Comparison of ENCODE assay signal across 10 mouse cellular contexts in the genomic region with DNA sequence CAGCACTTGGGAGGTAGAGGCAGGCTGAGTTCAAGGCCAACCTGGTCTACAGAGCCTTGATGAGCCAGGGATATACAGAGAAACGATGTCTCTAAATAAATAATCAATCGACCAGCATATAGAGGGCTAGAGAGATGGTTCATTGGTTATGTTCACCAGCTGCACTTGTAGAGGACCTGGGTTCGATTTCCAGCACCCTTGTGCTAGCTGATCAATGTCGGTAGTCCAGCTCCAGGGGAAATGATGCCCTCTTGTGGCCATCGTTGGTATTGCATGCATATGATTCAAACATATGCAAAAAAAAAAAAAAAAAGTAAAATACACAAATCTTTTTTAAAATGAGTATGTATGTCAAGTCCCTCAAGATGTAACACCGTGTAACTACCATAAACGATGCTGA. TPM values are rescaled to one million over a fixed set of nuclear protein-coding genes. Genes with fewer than 3 reads are reported as not detected.
DNase-seq lines count a peak whose midpoint lies in the region; ATAC-seq and TF ChIP-seq lines count a peak whose summit lies in the region.
"Had no signal": no experiment of that assay in that cellular context is flagged by ENCODE, and none has a peak within 500 bp of the region (broad histone marks: within the 10 kb centered on the region; RNA-seq: fewer than 3 reads in every experiment).

No protein-coding gene starts in this region.

- H3K36me3 ChIP-seq in forebrain, embryonic 12.5 days (replicated peaks): no peaks in the 10 kb centered on the region
- no peaks in the 10 kb centered on the region for H3K36me3 ChIP-seq in hindbrain, postnatal 0 days (ENCODE audit: insufficient read depth, low read length)
- H3K36me3 ChIP-seq in liver, embryonic 14.5 days (replicated peaks; ENCODE audit: control insufficient read depth, insufficient read depth, low read depth): no peaks in the 10 kb centered on the region
- H3K36me3 ChIP-seq in neural tube, embryonic 15.5 days: no peaks in the 10 kb centered on the region; the same call in 1 of the 2 replicates

- 0 out of 2 replicates have a peak, but pooled peaks have one; percentile 15 for ATAC-seq in forebrain, embryonic 12.5 days (ENCODE audit: low FRiP score)
- peak; percentile 3; the same call in 1 of the 2 replicates for ATAC-seq in hindbrain, postnatal 0 days
- ATAC-seq in liver, embryonic 14.5 days (ENCODE audit: insufficient read depth): no peak
- no peak for ATAC-seq in neural tube, embryonic 15.5 days (ENCODE audit: low FRiP score)
- ATAC-seq in megakaryocyte-erythroid progenitor cell, adult 5-6 weeks (replicated peaks; ENCODE audit: low FRiP score, low TSS enrichment, poor library complexity, severe bottlenecking): no peak

- peak overlapping the region; percentile 63 for H3K4me3 ChIP-seq in left cerebral cortex, adult 2 months
- peak overlapping the region; percentile 98 for H3K4me3 ChIP-seq in brown adipose tissue, adult 24 weeks (ENCODE audit: insufficient read depth, low read depth, low read length)
- H3K4me3 ChIP-seq in forebrain, embryonic 12.5 days (replicated peaks): no peak overlapping the region
- peak overlapping the region; percentile 87 for H3K4me3 ChIP-seq in hindbrain, postnatal 0 days (ENCODE audit: low read length)
- no peak overlapping the region for H3K4me3 ChIP-seq in liver, embryonic 14.5 days (ENCODE audit: insufficient read depth in 1 of 2, low read depth in 2 of 2, low read length in 2 of 2)
- peak overlapping the region; percentile 65 for H3K4me3 ChIP-seq in neural tube, embryonic 15.5 days (replicated peaks)

- H3K9me3 ChIP-seq in forebrain, embryonic 12.5 days: no peaks in the 10 kb centered on the region
- no peaks in the 10 kb centered on the region for H3K9me3 ChIP-seq in hindbrain, postnatal 0 days (ENCODE audit: low read length)
- H3K9me3 ChIP-seq in liver, embryonic 14.5 days (ENCODE audit: control insufficient read depth, low read length): no peaks in the 10 kb centered on the region
- H3K9me3 ChIP-seq in neural tube, embryonic 15.5 days (replicated peaks): no peaks in the 10 kb centered on the region

- intact Hi-C loops in left cerebral cortex, adult 2 months (cut with DNase I): loop anchor here (2.0 to 5.0 kb wide), 3 partner anchors 52 to 275 kb away; no protein-coding TSS in a partner anchor

- no peak for TF ChIP-seq EP300 in liver, embryonic 14.5 days (IDR thresholded peaks at IDR 0.05; ENCODE audit: low read depth)

- no peak overlapping the region for H3K9ac ChIP-seq in forebrain, embryonic 12.5 days
- peak overlapping the region; percentile 98; the same call in 1 of the 2 replicates for H3K9ac ChIP-seq in hindbrain, postnatal 0 days (replicated peaks; ENCODE audit: low read length)
- no peak overlapping the region for H3K9ac ChIP-seq in liver, embryonic 14.5 days (replicated peaks)
- peak overlapping the region; percentile 82; the same call in 1 of the 2 replicates for H3K9ac ChIP-seq in neural tube, embryonic 15.5 days (replicated peaks)

- peaks cover 3% of the 10 kb centered on the region; the same call in 1 of the 2 replicates for H3K4me1 ChIP-seq in brown adipose tissue, adult 24 weeks (ENCODE audit: control insufficient read depth, insufficient read depth, insufficient read length, low read length)
- H3K4me1 ChIP-seq in forebrain, embryonic 12.5 days: 0 out of 2 replicates have a peak, but pooled peaks cover 5% of the 10 kb centered on the region
- no peaks in the 10 kb centered on the region; the same call in 1 of the 2 replicates for H3K4me1 ChIP-seq in hindbrain, postnatal 0 days (ENCODE audit: insufficient read depth, low read length)
- no peaks in the 10 kb centered on the region for H3K4me1 ChIP-seq in liver, embryonic 14.5 days (replicated peaks; ENCODE audit: control insufficient read depth in 2 of 2, insufficient read depth in 2 of 2, low read length in 1 of 2)
- peaks cover 20% of the 10 kb centered on the region for H3K4me1 ChIP-seq in neural tube, embryonic 15.5 days

- H3K27me3 ChIP-seq in forebrain, embryonic 12.5 days: no peaks in the 10 kb centered on the region
- no peaks in the 10 kb centered on the region for H3K27me3 ChIP-seq in hindbrain, postnatal 0 days (ENCODE audit: insufficient read depth, low read length)
- peaks cover 15% of the 10 kb centered on the region for H3K27me3 ChIP-seq in liver, embryonic 14.5 days (ENCODE audit: control insufficient read depth, insufficient read depth, low read length)
- no peaks in the 10 kb centered on the region for H3K27me3 ChIP-seq in neural tube, embryonic 15.5 days (replicated peaks)

- H3K4me2 ChIP-seq in forebrain, embryonic 12.5 days: peak overlapping the region; percentile 73; the same call in 1 of the 2 replicates
- peak overlapping the region; percentile 56 for H3K4me2 ChIP-seq in hindbrain, postnatal 0 days (ENCODE audit: low read depth, low read length)
- no peak overlapping the region for H3K4me2 ChIP-seq in liver, embryonic 14.5 days (ENCODE audit: low read depth)
- peak overlapping the region; percentile 62 for H3K4me2 ChIP-seq in neural tube, embryonic 15.5 days

- peak; percentile 46 to 65 for DNase-seq in left cerebral cortex, adult 2 months (ENCODE audit: extremely low spot score in 1 of 2, low spot score in 2 of 2)
- DNase-seq in left cerebral cortex, adult 9 months (ENCODE audit: low spot score in 2 of 2): no peak
- DNase-seq in hindbrain, postnatal 0 days (ENCODE audit: low spot score): peak; percentile 80
- DNase-seq in liver, embryonic 14.5 days (ENCODE audit: low read depth in 3 of 3, low spot score in 3 of 3): no peak

- WGBS in forebrain, embryonic 12.5 days: 17% methylated on average over 7 of the region's 7 CpGs
- WGBS in hindbrain, postnatal 0 days: 19% methylated on average over 7 of the region's 7 CpGs
- 8% methylated on average over 7 of the region's 7 CpGs for WGBS in liver, embryonic 14.5 days (ENCODE audit: insufficient replicate concordance)
- 18% methylated on average over 7 of the region's 7 CpGs for WGBS in neural tube, embryonic 15.5 days

- TF ChIP-seq CTCF in left cerebral cortex, adult 2 months (IDR thresholded peaks at IDR 0.05): peak; percentile 79
- peak; percentile 86 for TF ChIP-seq CTCF in hindbrain, postnatal 0 days (IDR thresholded peaks at IDR 0.05; ENCODE audit: low read depth)
- TF ChIP-seq CTCF in liver, embryonic 14.5 days (IDR thresholded peaks at IDR 0.05; ENCODE audit: low read depth): peak; percentile 85

- peak overlapping the region; percentile 92 for H3K27ac ChIP-seq in left cerebral cortex, adult 2 months
- no peak overlapping the region for H3K27ac ChIP-seq in brown adipose tissue, adult 24 weeks (replicated peaks; ENCODE audit: low read depth, low read length)
- H3K27ac ChIP-seq in forebrain, embryonic 12.5 days: no peak overlapping the region
- peak overlapping the region; percentile 98 for H3K27ac ChIP-seq in hindbrain, postnatal 0 days
- no peak overlapping the region for H3K27ac ChIP-seq in liver, embryonic 14.5 days
- peak overlapping the region; percentile 97 for H3K27ac ChIP-seq in neural tube, embryonic 15.5 days (replicated peaks)
- H3K27ac ChIP-seq: macrophage had no signal

RNA-seq across cellular contexts. Expression of a gene that starts 0.4 kb away (rescaled TPM):
- total RNA-seq in left cerebral cortex, adult 2 months (2021): 100 to 1,000 TPM; 406 to 408 TPM
- 49.7 and 51.4 TPM in 2 replicates for polyA plus RNA-seq in brown adipose tissue, adult 24 weeks (2012; ENCODE audit: insufficient read depth, insufficient read length, missing spikeins)
- 27.6 and 28.3 TPM in 2 replicates for polyA plus RNA-seq in forebrain, embryonic 12.5 days (2016; fragmentation: Nextera tagmentation; extraction: Ambion mirVana)
- 577 and 607 TPM in 2 replicates for total RNA-seq in hindbrain, postnatal 0 days (2014; rRNA removed)
- 127 and 130 TPM in 2 replicates for polyA plus RNA-seq in hindbrain, postnatal 0 days (2015; fragmentation: Nextera tagmentation; extraction: Ambion mirVana)
- polyA plus RNA-seq in liver, embryonic 14.5 days (2012; rRNA removed): 2.1 and 2.3 TPM in 2 replicates
- 1.3 and 1.7 TPM in 2 replicates for polyA plus RNA-seq in liver, embryonic 14.5 days (2014; fragmentation: Nextera tagmentation; extraction: Ambion mirVana)
- 81.2 and 143 TPM in 2 replicates for polyA plus RNA-seq in neural tube, embryonic 15.5 days (2015; fragmentation: Nextera tagmentation; extraction: Ambion mirVana)
- total RNA-seq in megakaryocyte-erythroid progenitor cell, adult 5-6 weeks (2014; fragmentation: Nextera tagmentation): 0.37 TPM in 1 of 2 replicates, not detected in the other
- total RNA-seq in megakaryocyte-erythroid progenitor cell, adult 5-6 weeks (2017): 0.23 TPM in 1 of 2 replicates, not detected in the other
- total RNA-seq: common myeloid progenitor, adult 5-6 weeks had no signal

RNA-seq across cellular contexts. Expression of a gene that starts 25.1 kb away (rescaled TPM):
- under 1 TPM; 0.14 to 0.51 TPM for total RNA-seq in left cerebral cortex, adult 2 months (2021)
- polyA plus RNA-seq in brown adipose tissue, adult 24 weeks (2012; ENCODE audit: insufficient read depth, insufficient read length, missing spikeins): not detected in 2 replicates
- 4.6 and 6.9 TPM in 2 replicates for polyA plus RNA-seq in forebrain, embryonic 12.5 days (2016; fragmentation: Nextera tagmentation; extraction: Ambion mirVana)
- total RNA-seq in hindbrain, postnatal 0 days (2014; rRNA removed): 0.31 and 0.32 TPM in 2 replicates
- polyA plus RNA-seq in hindbrain, postnatal 0 days (2015; fragmentation: Nextera tagmentation; extraction: Ambion mirVana): 0.10 and 0.16 TPM in 2 replicates
- polyA plus RNA-seq in liver, embryonic 14.5 days (2012; rRNA removed): 1.9 TPM in 2 replicates
- 3.9 and 4.9 TPM in 2 replicates for polyA plus RNA-seq in liver, embryonic 14.5 days (2014; fragmentation: Nextera tagmentation; extraction: Ambion mirVana)
- polyA plus RNA-seq in neural tube, embryonic 15.5 days (2015; fragmentation: Nextera tagmentation; extraction: Ambion mirVana): 0.49 and 0.72 TPM in 2 replicates
- total RNA-seq in megakaryocyte-erythroid progenitor cell, adult 5-6 weeks (2014; fragmentation: Nextera tagmentation): not detected in 2 replicates
- total RNA-seq in megakaryocyte-erythroid progenitor cell, adult 5-6 weeks (2017): not detected in 2 replicates
- total RNA-seq: common myeloid progenitor, adult 5-6 weeks had no signal
- polyA plus RNA-seq: macrophage had no signal

Comparison
In these comparisons a context has a peak if more than half of its experiments do, and no peak if none do; other contexts are left out.
1. DNase-seq: peak in left cerebral cortex, adult 2 months (2 of 2) and hindbrain, postnatal 0 days (single experiment); none in left cerebral cortex, adult 9 months (0 of 2) and liver, embryonic 14.5 days (0 of 3).
2. H3K27ac ChIP-seq: peak in left cerebral cortex, adult 2 months (single experiment), hindbrain, postnatal 0 days (single experiment) and neural tube, embryonic 15.5 days (single experiment); none in brown adipose tissue, adult 24 weeks (single experiment), forebrain, embryonic 12.5 days (single experiment) and liver, embryonic 14.5 days (single experiment).
3. H3K4me3 ChIP-seq: peak in left cerebral cortex, adult 2 months (single experiment), brown adipose tissue, adult 24 weeks (single experiment), hindbrain, postnatal 0 days (single experiment) and neural tube, embryonic 15.5 days (single experiment); none in forebrain, embryonic 12.5 days (single experiment) and liver, embryonic 14.5 days (0 of 2).
4. ATAC-seq: peak in forebrain, embryonic 12.5 days (single experiment) and hindbrain, postnatal 0 days (single experiment); none in liver, embryonic 14.5 days (single experiment), neural tube, embryonic 15.5 days (single experiment) and megakaryocyte-erythroid progenitor cell, adult 5-6 weeks (single experiment).
5. H3K9ac ChIP-seq: peak in hindbrain, postnatal 0 days (single experiment) and neural tube, embryonic 15.5 days (single experiment); none in forebrain, embryonic 12.5 days (single experiment) and liver, embryonic 14.5 days (single experiment).
6. Peak in every context shown above with its lines, with median percentiles within 50 percentile points of each other: CTCF ChIP-seq.